Mouse (Mus musculus) liver, embryonic 11.5 days (tissue): ENCODE data around the gene Tmem255b. TPM values are rescaled to one million over a fixed set of nuclear protein-coding genes. Genes with fewer than 3 reads are reported as not detected.

Experiments used
- ATAC-seq: fragments of 200-750 bp; cut with Nextera tagmentation; replicated peaks from 2 replicates; pipeline ENCODE4 v1.8.0; 2017; ENCODE audit warnings: moderate number of reproducible peaks, mild to moderate bottlenecking, moderate TSS enrichment, moderate library complexity; ENCODE audit not compliant: low FRiP score
- DNase-seq: peaks from one replicate; pipeline ENCODE4 v3.0.0-alpha.2; 2017; ENCODE audit warnings: low spot score
- H3K27ac ChIP-seq: fragments of 300-500 bp; sonication (generic); 2 replicates; pipeline ENCODE4 v1.5.1; 2014; ENCODE audit warnings: mild to moderate bottlenecking, low read depth, low read length, control low read depth
- H3K27me3 ChIP-seq: fragments of 300-500 bp; sonication (generic); replicated peaks from 2 replicates; pipeline ENCODE4 v1.6.1; 2014; ENCODE audit warnings: low read length, mixed read lengths; ENCODE audit not compliant: control insufficient read depth, insufficient read depth
- H3K36me3 ChIP-seq: fragments of 300-500 bp; sonication (generic); 2 replicates; pipeline ENCODE4 v1.6.1; 2014; ENCODE audit warnings: mild to moderate bottlenecking, low read length, moderate library complexity, mixed read lengths; ENCODE audit not compliant: control insufficient read depth, insufficient read depth
- H3K4me1 ChIP-seq: fragments of 300-500 bp; sonication (generic); replicated peaks from 2 replicates; pipeline ENCODE4 v1.6.1; 2014; ENCODE audit warnings: low read length, mixed read lengths; ENCODE audit not compliant: control insufficient read depth, insufficient read depth
- H3K4me2 ChIP-seq: fragments of 300-500 bp; sonication (generic); 2 replicates; pipeline ENCODE4 v1.6.1; 2014; ENCODE audit warnings: mild to moderate bottlenecking, control low read depth, moderate library complexity
- H3K4me3 ChIP-seq: fragments of 300-500 bp; sonication (generic); 2 replicates; pipeline ENCODE4 v1.5.1; 2014; ENCODE audit warnings: low read depth, low read length, control low read depth
- H3K9ac ChIP-seq: fragments of 300-500 bp; sonication (generic); 2 replicates; pipeline ENCODE4 v1.6.1; 2014; ENCODE audit warnings: low read depth, low read length, control low read depth
- H3K9me3 ChIP-seq: fragments of 300-500 bp; sonication (generic); 2 replicates; pipeline ENCODE4 v1.6.1; 2016; ENCODE audit warnings: low read length, inconsistent platforms, mixed read lengths; ENCODE audit not compliant: control insufficient read depth
- WGBS: fragments of 180-500 bp; shearing (Covaris S2); extraction: QIAGEN DNeasy Blood & Tissue Kit; methylation state at CpG from one replicate; pipeline ENCODE4 v1.1.7; 2014; 5-methylcytosine and 5-hydroxymethylcytosine counted together
- polyA plus RNA-seq: library from polyadenylated mRNA; unstranded; fragments of >200 nt; fragmentation: Nextera tagmentation; extraction: Ambion mirVana; gene quantifications from 2 replicates; pipeline ENCODE4 v1.2.1, GENCODE M21; 2014

The Tmem255b gene
- polyA plus RNA-seq, 1 experiment from 2014 or later: not detected

DNA sequence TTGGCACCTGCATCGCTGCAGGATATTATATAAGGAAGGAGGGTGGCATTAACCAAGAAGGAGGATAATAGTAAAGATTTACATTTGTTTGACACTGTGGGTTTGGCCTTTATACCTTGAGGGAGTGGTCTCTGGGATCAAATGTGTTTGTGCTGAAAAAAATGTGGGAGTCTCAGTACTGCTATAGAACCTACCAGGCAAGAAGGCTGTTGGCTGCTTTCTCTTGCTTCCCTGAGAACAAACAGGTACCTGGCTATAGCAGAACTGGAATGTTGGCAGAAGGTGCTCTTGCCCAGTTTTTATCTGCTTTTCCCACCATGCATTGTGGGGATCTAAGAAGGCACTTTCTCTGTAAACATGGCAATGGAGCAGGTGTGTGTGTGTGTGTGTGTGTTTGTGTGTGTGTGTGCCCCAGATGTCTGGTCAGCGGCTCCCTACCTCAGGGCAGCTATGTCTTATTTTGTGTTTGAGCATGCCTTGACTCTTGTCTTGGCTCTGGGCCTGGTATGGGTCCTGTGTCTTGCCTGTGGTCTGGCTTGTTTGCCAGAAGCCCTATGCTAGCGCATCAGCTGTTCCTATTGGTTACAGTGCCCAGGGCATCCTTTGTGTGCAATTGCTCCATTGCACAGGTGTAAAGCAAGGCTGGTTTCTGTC lies 72.4 kb downstream of the Tmem255b start:
- Histone ChIP-seq H3K9ac (no peak overlapping the region), H3K9me3 (no peaks in the 10 kb centered on the region), H3K4me3 (no peak overlapping the region), H3K4me1 (no peaks in the 10 kb centered on the region), H3K4me2 (no peak overlapping the region), H3K36me3 (no peaks in the 10 kb centered on the region), H3K27me3 (no peaks in the 10 kb centered on the region), H3K27ac (no peak overlapping the region)
- no peak for ATAC-seq
- no peak for DNase-seq
- 78% methylated on average over 3 of the region's 3 CpGs for WGBS

DNA sequence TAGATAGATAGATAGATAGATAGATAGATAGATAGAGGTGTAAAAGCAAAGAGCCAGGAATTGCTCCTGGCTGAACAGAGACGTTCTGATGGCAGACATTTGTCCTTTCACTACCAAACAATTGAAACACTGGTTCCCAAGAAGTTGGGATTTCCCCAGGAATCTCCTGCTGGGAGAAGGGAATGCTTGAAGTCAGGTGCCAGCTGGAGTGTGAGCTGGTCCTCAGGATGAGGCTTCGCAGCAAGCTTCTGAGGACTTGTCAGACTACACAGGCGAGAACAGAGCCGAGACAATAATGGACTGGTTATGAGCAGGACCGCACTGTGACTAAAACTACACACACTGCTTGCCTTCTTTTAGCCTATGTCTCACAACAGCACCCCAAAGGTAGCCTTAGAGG lies 77.0 kb downstream of the Tmem255b start:
- no peaks in the 10 kb centered on the region for H3K36me3 ChIP-seq
- no peaks in the 10 kb centered on the region for H3K9me3 ChIP-seq
- H3K4me3 ChIP-seq: no peak overlapping the region
- ATAC-seq (no peak), DNase-seq (no peak)
- WGBS: 69% methylated on average over 5 of the region's 5 CpGs
- no peak overlapping the region for H3K9ac ChIP-seq
- H3K4me1 ChIP-seq: no peaks in the 10 kb centered on the region
- no peak overlapping the region for H3K27ac ChIP-seq
- no peak overlapping the region for H3K4me2 ChIP-seq
- no peaks in the 10 kb centered on the region for H3K27me3 ChIP-seq

DNA sequence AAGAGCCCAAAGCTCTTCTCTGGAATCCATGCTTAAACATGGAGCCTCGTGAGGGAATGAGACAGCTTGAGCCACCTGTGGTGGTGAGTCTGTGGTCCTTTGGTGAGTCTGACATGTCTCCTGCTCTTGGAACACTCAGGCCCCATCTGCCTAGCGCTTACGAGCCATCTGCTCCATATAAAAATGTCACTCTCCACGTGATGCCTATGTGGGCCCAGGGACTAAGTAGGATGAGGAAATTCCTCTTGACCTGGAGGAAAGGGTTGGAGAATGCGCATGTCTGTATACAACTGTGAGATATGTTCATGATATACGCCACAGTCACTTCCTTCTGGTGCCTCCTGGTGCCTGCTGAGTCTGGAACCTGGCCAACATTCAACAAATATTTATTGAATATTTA lies 77.7 kb downstream of the Tmem255b start:
- 65% methylated on average over 6 of the region's 6 CpGs for WGBS
- Histone ChIP-seq H3K9ac (no peak overlapping the region), H3K36me3 (no peaks in the 10 kb centered on the region), H3K4me3 (no peak overlapping the region), H3K27me3 (no peaks in the 10 kb centered on the region), H3K9me3 (no peaks in the 10 kb centered on the region), H3K27ac (no peak overlapping the region), H3K4me2 (no peak overlapping the region), H3K4me1 (no peaks in the 10 kb centered on the region)
- ATAC-seq (no peak), DNase-seq (no peak)

DNA sequence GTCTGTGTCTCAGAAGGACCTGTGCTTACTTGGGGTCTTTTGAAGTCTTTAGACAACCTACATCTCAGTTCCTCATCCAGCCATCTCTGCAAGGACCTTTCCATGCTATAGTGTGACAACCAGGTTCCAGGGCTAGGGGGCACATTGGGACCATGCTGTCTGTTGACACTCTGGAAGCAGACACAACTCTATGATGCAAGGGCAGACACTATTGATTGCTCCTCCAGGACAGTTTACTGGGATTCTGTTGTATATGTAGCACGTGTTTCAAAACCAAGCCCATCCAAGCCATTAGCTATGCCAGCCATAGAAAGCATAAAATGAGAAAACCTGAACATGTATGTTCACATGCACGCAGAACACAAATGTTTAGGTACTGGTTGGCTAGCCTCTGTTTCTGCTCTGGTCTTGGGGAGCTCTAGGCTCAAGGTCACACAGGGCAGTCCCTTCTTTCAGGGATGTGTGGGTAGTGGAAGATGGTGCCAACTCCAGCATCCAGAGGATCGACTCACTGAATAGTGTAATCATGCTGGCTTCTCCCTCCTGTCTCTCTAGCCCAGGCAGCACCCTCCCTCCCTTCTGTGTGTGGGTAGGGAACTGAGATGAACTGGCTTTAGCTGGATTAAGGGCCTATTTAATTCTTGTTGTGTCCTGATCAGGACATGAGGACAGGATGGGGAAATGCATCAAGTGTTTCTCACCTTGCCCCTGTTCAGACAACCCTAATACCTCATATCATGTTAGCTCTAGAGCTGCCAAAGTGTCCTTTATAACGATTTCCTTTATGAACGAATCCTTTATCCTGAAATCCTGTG lies 78.8 kb downstream of the Tmem255b start:
- no peaks in the 10 kb centered on the region for H3K36me3 ChIP-seq
- no peak overlapping the region for H3K27ac ChIP-seq
- no peaks in the 10 kb centered on the region for H3K4me1 ChIP-seq
- no peak overlapping the region for H3K4me3 ChIP-seq
- no peak overlapping the region for H3K4me2 ChIP-seq
- WGBS: 78% methylated on average over 5 of the region's 5 CpGs
- H3K9ac ChIP-seq: no peak overlapping the region
- H3K9me3 ChIP-seq: no peaks in the 10 kb centered on the region
- ATAC-seq: no peak
- DNase-seq: no peak
- no peaks in the 10 kb centered on the region for H3K27me3 ChIP-seq

DNA sequence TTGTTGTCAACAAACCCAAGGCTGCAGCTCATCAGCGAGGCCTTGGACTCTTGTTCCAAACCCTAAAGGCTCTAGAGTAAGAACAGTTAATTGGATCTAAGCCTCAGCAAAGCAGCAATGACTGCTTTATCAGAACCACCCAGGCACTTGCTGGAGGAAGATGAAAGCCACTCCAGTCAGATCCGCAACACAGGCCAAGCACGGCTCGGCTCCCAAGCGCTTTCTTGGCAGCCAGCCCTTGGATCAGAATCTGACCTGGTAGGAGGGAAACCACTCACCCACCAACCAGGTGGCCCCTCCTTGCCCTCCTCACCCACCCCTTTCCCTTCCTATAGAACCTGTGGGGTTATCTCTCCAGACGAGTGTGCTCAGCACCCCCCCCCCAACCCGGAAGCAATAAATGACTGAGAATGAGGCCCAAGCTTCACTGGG lies 81.0 kb downstream of the Tmem255b start:
- no peak for ATAC-seq
- DNase-seq: no peak
- no peak overlapping the region for H3K27ac ChIP-seq
- H3K27me3 ChIP-seq: no peaks in the 10 kb centered on the region
- no peak overlapping the region for H3K4me3 ChIP-seq
- H3K4me1 ChIP-seq: no peaks in the 10 kb centered on the region
- no peak overlapping the region for H3K4me2 ChIP-seq
- WGBS: 61% methylated on average over 7 of the region's 7 CpGs
- no peaks in the 10 kb centered on the region for H3K9me3 ChIP-seq
- H3K36me3 ChIP-seq: no peaks in the 10 kb centered on the region
- no peak overlapping the region for H3K9ac ChIP-seq

DNA sequence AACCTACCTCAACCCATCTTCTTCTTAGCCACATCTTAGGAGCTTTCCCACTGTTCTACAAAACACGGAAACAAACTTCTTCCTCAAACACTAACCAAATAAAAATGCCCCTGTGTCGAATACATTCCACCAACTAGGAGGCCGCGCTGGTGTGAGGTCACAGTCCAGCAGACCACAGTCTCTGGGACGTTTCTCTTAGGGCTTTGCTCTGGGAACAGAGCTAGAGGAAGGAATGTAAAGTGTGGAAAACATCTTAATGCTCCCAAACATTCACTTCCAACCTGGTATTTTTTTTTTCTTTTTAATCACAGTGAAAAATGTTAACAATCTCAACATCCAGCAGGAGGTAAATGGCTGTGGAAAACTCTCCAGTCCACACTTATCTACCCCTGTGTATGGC lies 81.7 kb downstream of the Tmem255b start:
- Histone ChIP-seq H3K9me3 (no peaks in the 10 kb centered on the region), H3K4me3 (no peak overlapping the region), H3K4me2 (no peak overlapping the region), H3K27me3 (no peaks in the 10 kb centered on the region), H3K36me3 (no peaks in the 10 kb centered on the region), H3K27ac (no peak overlapping the region), H3K4me1 (no peaks in the 10 kb centered on the region), H3K9ac (no peak overlapping the region)
- 64% methylated on average over 5 of the region's 5 CpGs for WGBS
- no peak for DNase-seq
- no peak for ATAC-seq

DNA sequence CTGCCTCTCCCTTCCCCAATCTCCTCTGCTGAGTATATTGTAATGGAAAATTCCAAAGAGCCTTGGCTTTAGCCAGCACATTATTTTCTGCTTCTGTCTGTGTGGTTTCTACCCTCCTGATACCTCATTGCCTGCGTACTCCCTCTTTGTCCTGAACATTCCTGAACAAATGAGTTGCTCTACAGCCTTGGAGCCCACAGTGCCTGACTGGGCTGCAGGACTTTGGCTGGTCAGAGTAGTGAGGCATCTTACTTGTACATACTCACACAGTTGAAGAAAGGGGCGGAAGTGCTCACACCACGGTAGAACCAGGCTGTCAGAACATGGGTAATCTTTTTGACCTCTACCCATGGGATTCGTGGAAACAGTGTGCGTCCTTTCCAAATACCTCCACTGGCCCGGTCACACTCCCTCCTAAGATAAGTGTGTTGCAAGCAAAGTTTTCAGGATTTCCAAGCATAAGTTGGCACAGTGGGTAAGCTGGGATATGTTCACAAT lies 82.3 kb downstream of the Tmem255b start:
- Histone ChIP-seq H3K9me3 (no peaks in the 10 kb centered on the region), H3K27ac (no peak overlapping the region), H3K4me1 (no peaks in the 10 kb centered on the region), H3K36me3 (no peaks in the 10 kb centered on the region), H3K4me2 (no peak overlapping the region), H3K4me3 (no peak overlapping the region), H3K27me3 (no peaks in the 10 kb centered on the region), H3K9ac (no peak overlapping the region)
- 86% methylated on average over 6 of the region's 6 CpGs for WGBS
- DNase-seq: peak; percentile 25
- no peak for ATAC-seq
